Mouse (Mus musculus) bone marrow macrophage, adult 2 months (primary cell): ENCODE data around the gene Pdzd2.

Experiments used
- CTCF ChIP-seq: IDR thresholded peaks from 2 replicates; pipeline ENCODE4 v1.5.1; 2012; ENCODE audit warnings: low read depth, mild to moderate bottlenecking, low read length, moderate library complexity
- POLR2A ChIP-seq: IDR thresholded peaks from 2 replicates; pipeline ENCODE4 v1.6.1; 2012; ENCODE audit warnings: mild to moderate bottlenecking, low read depth, low read length, borderline replicate concordance

GRCm38 (mm10) chr15:12789406-12789867 lies 49.7 kb upstream of the Pdzd2 start:
- no peak for TF ChIP-seq CTCF
- no peak for TF ChIP-seq POLR2A
